Mouse (Mus musculus) stomach, embryonic 14.5 days (tissue): Measurements from ENCODE around the gene Fam169b. TPM values are rescaled to one million over a fixed set of nuclear protein-coding genes. Genes with fewer than 3 reads are reported as not detected.

Experiments
- ATAC-seq: fragments of 200-750 bp; cut with Nextera tagmentation; 2 replicates; pipeline ENCODE4 v1.8.0; 2017; ENCODE audit warnings: low read depth, moderate TSS enrichment; ENCODE audit not compliant: insufficient number of reproducible peaks, insufficient read depth, low FRiP score
- H3K27ac ChIP-seq: fragments of 300-500 bp; sonication (generic); 2 replicates; pipeline ENCODE4 v1.5.1; 2014; ENCODE audit warnings: mild to moderate bottlenecking, low read length, moderate library complexity, mixed read lengths
- H3K27me3 ChIP-seq: fragments of 300-500 bp; sonication (generic); 2 replicates; pipeline ENCODE4 v1.6.1; 2014; ENCODE audit warnings: low read length, control low read depth, mixed read lengths; ENCODE audit not compliant: control insufficient read depth, insufficient read depth
- H3K36me3 ChIP-seq: fragments of 300-500 bp; sonication (generic); 2 replicates; pipeline ENCODE4 v1.6.1; 2014; ENCODE audit warnings: mild to moderate bottlenecking, control low read depth, low read length, moderate library complexity, mixed read lengths; ENCODE audit not compliant: control insufficient read depth, insufficient read depth
- H3K4me1 ChIP-seq: fragments of 300-500 bp; sonication (generic); 2 replicates; pipeline ENCODE4 v1.6.1; 2014; ENCODE audit warnings: low read length, control low read depth, mixed read lengths; ENCODE audit not compliant: control insufficient read depth, insufficient read depth
- H3K4me2 ChIP-seq: fragments of 300-500 bp; sonication (generic); replicated peaks from 2 replicates; pipeline ENCODE4 v1.6.1; 2014; ENCODE audit warnings: low read depth, low read length, control low read depth
- H3K4me3 ChIP-seq: fragments of 300-500 bp; sonication (generic); 2 replicates; pipeline ENCODE4 v1.5.1; 2014; ENCODE audit warnings: low read depth, low read length, control low read depth
- H3K9ac ChIP-seq: fragments of 300-500 bp; sonication (generic); replicated peaks from 2 replicates; pipeline ENCODE4 v1.6.1; 2014; ENCODE audit warnings: low read depth, mild to moderate bottlenecking, control low read depth, low read length, moderate library complexity, mixed read lengths
- H3K9me3 ChIP-seq: fragments of 300-500 bp; sonication (generic); 2 replicates; pipeline ENCODE4 v1.6.1; 2016; ENCODE audit warnings: low read depth, low read length, control low read depth; ENCODE audit not compliant: control insufficient read depth
- WGBS: fragments of 180-500 bp; shearing (Covaris S2); extraction: QIAGEN DNeasy Blood & Tissue Kit; methylation state at CpG from one replicate; pipeline ENCODE4 v1.1.7; 2014; 5-methylcytosine and 5-hydroxymethylcytosine counted together
- polyA plus RNA-seq: library from polyadenylated mRNA; unstranded; fragments of >200 nt; fragmentation: Nextera tagmentation; extraction: Ambion mirVana; gene quantifications from 2 replicates; pipeline ENCODE4 v1.2.1, GENCODE M21; 2014

Gene Fam169b
- polyA plus RNA-seq, 1 experiment from 2014 or later = 0.17 TPM

- Histone ChIP-seq H3K36me3 (no peaks in the 10 kb centered on the region), H3K9me3 (no peaks in the 10 kb centered on the region), H3K27ac (no peak overlapping the region), H3K4me2 (no peak overlapping the region), H3K4me1 (no peaks in the 10 kb centered on the region), H3K27me3 (no peaks in the 10 kb centered on the region), H3K9ac (no peak overlapping the region), H3K4me3 (no peak overlapping the region)
- no peak for ATAC-seq
- WGBS = 90% methylated on average over 10 of the region's 10 CpGs
Measured at GRCm38 (mm10) chr7:68345963-68346362, 72.3 kb downstream of the Fam169b start.

GRCm38 (mm10) chr7:68355325-68356076 is 81.9 kb downstream of the Fam169b start:
- Histone ChIP-seq H3K4me2 (no peak overlapping the region), H3K4me3 (no peak overlapping the region), H3K4me1 (0 out of 2 replicates have a peak, but pooled peaks cover 8% of the 10 kb centered on the region), H3K36me3 (no peaks in the 10 kb centered on the region), H3K9ac (no peak overlapping the region), H3K27me3 (no peaks in the 10 kb centered on the region), H3K9me3 (no peaks in the 10 kb centered on the region), H3K27ac (no peak overlapping the region)
- 64% methylated on average over 11 of the region's 11 CpGs for WGBS
- no peak for ATAC-seq

- Histone ChIP-seq H3K4me3 (no peak overlapping the region), H3K27ac (no peak overlapping the region), H3K9ac (no peak overlapping the region), H3K4me2 (no peak overlapping the region), H3K9me3 (no peaks in the 10 kb centered on the region), H3K36me3 (no peaks in the 10 kb centered on the region), H3K27me3 (no peaks in the 10 kb centered on the region), H3K4me1 (0 out of 2 replicates have a peak, but pooled peaks cover 8% of the 10 kb centered on the region)
- ATAC-seq = no peak
- 19% methylated on average over 7 of the region's 7 CpGs for WGBS
Measured at GRCm38 (mm10) chr7:68357407-68357806, 83.8 kb downstream of the Fam169b start.

- WGBS = 62% methylated on average over 7 of the region's 7 CpGs
- Histone ChIP-seq H3K9me3 (no peaks in the 10 kb centered on the region), H3K27ac (no peak overlapping the region), H3K4me2 (no peak overlapping the region), H3K9ac (no peak overlapping the region), H3K4me1 (no peaks in the 10 kb centered on the region), H3K36me3 (no peaks in the 10 kb centered on the region), H3K27me3 (no peaks in the 10 kb centered on the region), H3K4me3 (no peak overlapping the region)
- ATAC-seq = no peak
Measured at GRCm38 (mm10) chr7:68362609-68363008, 89.0 kb downstream of the Fam169b start.

- Histone ChIP-seq H3K27ac (no peak overlapping the region), H3K4me1 (no peaks in the 10 kb centered on the region), H3K4me3 (no peak overlapping the region), H3K9ac (no peak overlapping the region), H3K9me3 (no peaks in the 10 kb centered on the region), H3K27me3 (no peaks in the 10 kb centered on the region), H3K4me2 (no peak overlapping the region), H3K36me3 (no peaks in the 10 kb centered on the region)
- ATAC-seq = no peak
- 72% methylated on average over 9 of the region's 9 CpGs for WGBS
Measured at GRCm38 (mm10) chr7:68365711-68366110, 92.1 kb downstream of the Fam169b start.

GRCm38 (mm10) chr7:68368948-68369347 is 95.3 kb downstream of the Fam169b start:
- Histone ChIP-seq H3K4me1 (no peaks in the 10 kb centered on the region), H3K27me3 (no peaks in the 10 kb centered on the region), H3K9ac (no peak overlapping the region), H3K4me3 (no peak overlapping the region), H3K9me3 (no peaks in the 10 kb centered on the region), H3K27ac (no peak overlapping the region), H3K36me3 (no peaks in the 10 kb centered on the region), H3K4me2 (no peak overlapping the region)
- ATAC-seq = no peak
- WGBS = 86% methylated on average over 12 of the region's 12 CpGs

GRCm38 (mm10) chr7:68369694-68370093 is 96.1 kb downstream of the Fam169b start:
- 2% methylated on average over 12 of the region's 13 CpGs for WGBS
- Histone ChIP-seq H3K27ac (no peak overlapping the region), H3K36me3 (no peaks in the 10 kb centered on the region), H3K27me3 (no peaks in the 10 kb centered on the region), H3K9me3 (no peaks in the 10 kb centered on the region), H3K4me2 (peak overlapping the region; percentile 37), H3K9ac (no peak overlapping the region), H3K4me1 (no peaks in the 10 kb centered on the region), H3K4me3 (peak overlapping the region; percentile 18; the same call in 1 of the 2 replicates)
- 0 out of 2 replicates have a peak, but pooled peaks have one; percentile 12 for ATAC-seq

- Histone ChIP-seq H3K27me3 (no peaks in the 10 kb centered on the region), H3K9me3 (no peaks in the 10 kb centered on the region), H3K36me3 (no peaks in the 10 kb centered on the region), H3K9ac (no peak overlapping the region), H3K4me1 (no peaks in the 10 kb centered on the region), H3K4me2 (peak overlapping the region; percentile 40), H3K4me3 (no peak overlapping the region), H3K27ac (no peak overlapping the region)
- no peak for ATAC-seq
- 23% methylated on average over 16 of the region's 16 CpGs for WGBS
Measured at GRCm38 (mm10) chr7:68374109-68374857, 100.6 kb downstream of the Fam169b start.
